Mouse (Mus musculus) heart, postnatal 36 days (tissue): Measurements from ENCODE around the gene Hepacam. TPM values are rescaled to one million over a fixed set of nuclear protein-coding genes. Genes with fewer than 3 reads are reported as not detected.

Source experiments
- DNase-seq, 2 experiments: peaks; one replicate each; pipeline ENCODE4 v3.0.0; 2021 to 2022
- intact Hi-C: fragments of 180-260 bp; cut with DNase I; formaldehyde crosslinking; loops from one replicate; pipeline ENCODE4 v1.15.1; 2025
- total RNA-seq, 2 experiments: library from RNA; stranded (reverse); gene quantifications; 2 replicates each; pipeline ENCODE4 v1.2.3; 2021

The Hepacam gene
- total RNA-seq: not detected

- intact Hi-C loops: loop anchor here (5.0 kb wide), 1 partner anchor 35 kb away; the partner anchor contains the start of gene Robo4
- no peak for DNase-seq
These were observed at the start of gene Hepacam for GRCm38 (mm10) chr9:37367301-37368080. Gene Hepacam (plus strand): TSS chr9:37367351.

DNA sequence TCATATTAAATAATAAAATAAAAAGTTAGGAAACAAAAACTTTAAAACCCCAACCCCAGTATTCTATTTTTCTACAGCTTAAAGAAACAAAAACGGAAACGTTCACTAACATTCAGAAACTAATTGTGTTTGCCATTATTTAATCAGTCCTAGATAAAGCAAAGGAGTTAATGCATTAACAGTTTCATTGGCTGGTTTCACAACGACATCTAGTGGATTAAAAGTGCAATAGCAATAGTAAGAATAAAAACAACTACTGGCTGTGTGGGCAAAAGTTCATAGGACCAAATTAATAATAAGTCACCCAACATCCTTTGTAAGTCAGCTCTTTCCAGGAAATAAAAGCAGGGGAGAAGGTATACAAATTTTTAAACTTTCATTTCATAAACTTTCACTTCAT, 37.7 kb upstream of the Hepacam start:
- DNase-seq: no peak
- intact Hi-C loops: loop anchor here (5.0 to 10.0 kb wide), 4 partner anchors 72 to 435 kb away; partner anchors contain the start of gene Slc37a2

- intact Hi-C loops: no loop called here
- no peak for DNase-seq
These were observed 21.7 kb upstream of the Hepacam start for GRCm38 (mm10) chr9:37345406-37345805.

GRCm38 (mm10) chr9:37347184-37347987, 19.8 kb upstream of the Hepacam start:
- intact Hi-C loops: no loop called here
- peak; percentile 4 to 9 for DNase-seq

- peak; percentile 96 to 97 for DNase-seq
- intact Hi-C loops: no loop called here
These were observed 19.0 kb upstream of the Hepacam start, which contains the start of gene Ccdc15 for GRCm38 (mm10) chr9:37347988-37348642. Gene Ccdc15 (minus strand): TSS chr9:37348432.

DNA sequence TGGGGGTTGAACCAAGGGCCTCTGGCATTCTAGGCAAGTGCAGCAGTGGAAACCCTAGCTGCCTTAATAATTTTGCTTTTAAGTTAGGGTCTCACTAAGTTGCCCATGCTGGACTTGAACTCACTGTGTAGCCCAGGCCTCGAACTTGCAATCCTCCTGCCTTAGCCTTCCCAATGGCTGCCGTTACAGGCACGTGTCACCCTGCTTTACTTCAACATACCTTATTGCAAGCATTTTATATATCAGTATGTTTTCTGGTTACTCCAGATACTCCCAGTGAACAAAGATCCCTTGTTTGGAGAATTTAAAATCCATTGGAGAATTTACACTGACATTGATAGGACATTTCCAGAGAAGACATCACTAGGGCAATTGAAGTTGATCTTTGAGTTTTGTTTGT, 18.1 kb upstream of the Hepacam start:
- intact Hi-C loops: no loop called here
- no peak for DNase-seq

GRCm38 (mm10) chr9:37351266-37351665, 15.9 kb upstream of the Hepacam start:
- intact Hi-C loops: no loop called here
- no peak for DNase-seq

- no peak for DNase-seq
- intact Hi-C loops: no loop called here
These were observed 12.7 kb upstream of the Hepacam start for GRCm38 (mm10) chr9:37354485-37354884.

- intact Hi-C loops: no loop called here
- no peak for DNase-seq
These were observed 8.3 kb upstream of the Hepacam start for GRCm38 (mm10) chr9:37358713-37359330.

DNA sequence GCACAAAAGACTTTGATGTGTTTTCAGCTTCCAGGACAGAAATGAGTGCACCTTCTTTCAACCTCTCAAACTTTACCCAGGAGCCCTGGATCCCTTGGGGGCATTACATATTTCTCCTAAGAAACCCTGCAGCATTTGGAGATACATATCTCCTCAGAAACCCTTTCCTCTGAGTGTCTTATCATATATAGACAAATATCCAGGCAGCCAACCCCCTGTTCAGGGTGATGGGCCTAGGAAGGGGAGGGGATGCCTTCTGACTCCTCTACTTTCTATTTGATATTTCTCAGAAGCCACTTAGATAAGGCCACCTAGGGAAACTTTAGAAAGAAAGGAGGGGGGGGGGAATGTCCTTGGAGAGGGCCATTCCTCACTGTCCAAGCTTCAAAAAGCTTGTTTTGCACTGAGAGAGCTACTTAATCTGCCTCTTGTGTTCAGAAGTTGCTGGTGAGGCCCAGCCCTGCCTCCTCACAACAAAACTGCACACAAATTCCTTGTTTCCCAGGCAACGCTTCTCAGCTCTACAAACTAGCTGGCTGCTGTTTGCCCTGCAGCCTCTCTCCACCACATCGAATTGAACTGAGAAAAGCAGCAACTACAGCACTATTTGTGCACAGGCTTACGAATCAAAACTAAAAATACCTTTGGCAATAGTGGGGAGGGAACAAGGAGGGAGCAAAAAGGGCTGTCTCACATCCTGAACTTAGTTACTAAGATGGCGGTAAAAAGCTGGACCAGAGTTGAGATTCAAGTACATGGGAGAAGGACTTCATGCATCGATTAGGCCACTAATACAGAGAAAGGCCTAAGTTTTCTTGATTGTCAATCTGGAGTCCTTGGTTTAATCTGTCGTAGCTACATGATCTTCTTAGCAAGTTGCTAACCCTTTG, 7.6 kb upstream of the Hepacam start:
- no peak for DNase-seq

DNA sequence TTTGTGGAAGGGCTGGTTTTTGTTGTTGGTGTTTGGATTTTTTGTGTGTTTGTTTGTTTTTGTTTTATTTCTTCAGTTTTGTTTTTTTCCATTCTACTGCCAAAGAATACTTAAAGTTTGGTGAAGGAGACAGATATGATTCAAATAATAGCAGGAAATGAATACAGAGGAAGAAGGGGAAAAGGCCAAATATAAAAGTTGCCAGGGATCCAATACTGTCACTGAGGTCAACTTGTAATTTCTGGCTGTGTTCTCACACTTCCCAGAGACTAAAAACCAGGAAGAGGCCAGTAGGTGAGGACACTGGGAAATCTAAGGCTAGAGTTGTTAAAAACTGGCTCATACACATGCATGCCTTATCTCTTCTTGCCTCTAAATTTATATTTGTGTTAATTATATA, 5.1 kb upstream of the Hepacam start:
- DNase-seq: no peak
- intact Hi-C loops: no loop called here

More for the DNA sequence above, 7.6 kb upstream of the Hepacam start:
- intact Hi-C loops: no loop called here

DNA sequence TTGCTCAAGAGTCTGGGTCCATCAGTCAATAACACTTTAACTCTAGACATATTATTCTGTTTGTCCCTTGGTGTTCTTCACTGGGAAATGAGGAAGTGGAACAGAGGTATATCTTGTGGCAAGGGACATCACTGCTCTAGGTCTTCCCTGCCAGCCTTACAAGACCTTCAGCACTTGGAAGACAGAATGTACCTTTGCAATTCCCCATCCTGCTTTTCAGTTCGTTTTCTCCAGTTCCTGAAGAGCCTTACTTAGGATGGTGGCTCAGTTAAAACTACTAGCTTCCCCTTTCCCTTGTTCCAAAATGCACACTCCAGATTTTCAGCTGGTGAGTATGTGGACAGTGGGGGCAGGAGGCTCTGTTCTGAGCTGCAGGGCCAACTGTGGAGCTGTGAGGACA, 4.3 kb upstream of the Hepacam start:
- no peak for DNase-seq
- intact Hi-C loops: no loop called here

GRCm38 (mm10) chr9:37363551-37363950, 3.6 kb upstream of the Hepacam start:
- intact Hi-C loops: no loop called here
- no peak for DNase-seq

DNA sequence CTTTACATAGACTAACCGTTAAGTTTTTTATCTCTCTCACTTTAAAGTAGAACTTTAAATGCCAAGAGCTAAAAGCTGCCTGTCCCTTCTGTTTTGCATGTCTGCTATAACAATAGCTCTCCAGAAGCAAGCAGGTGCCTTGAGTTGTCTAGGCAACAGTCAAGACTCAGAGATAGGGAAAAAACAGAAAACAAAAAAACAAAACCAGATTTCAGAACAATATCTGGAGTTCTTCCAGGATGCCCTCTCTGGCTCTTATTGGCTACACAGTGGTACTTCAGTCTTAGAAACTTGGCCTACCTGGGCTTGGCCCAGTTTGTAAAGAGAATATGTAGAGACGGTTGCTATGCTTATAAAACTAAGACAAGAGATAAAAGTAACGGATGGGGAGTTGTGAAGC, 2.8 kb upstream of the Hepacam start:
- intact Hi-C loops: no loop called here
- DNase-seq: no peak

GRCm38 (mm10) chr9:37365706-37366105, 1.4 kb upstream of the Hepacam start:
- no peak for DNase-seq
- intact Hi-C loops: loop anchor here (5.0 kb wide), 1 partner anchor 37 kb away; the partner anchor contains the start of gene Robo4

DNA sequence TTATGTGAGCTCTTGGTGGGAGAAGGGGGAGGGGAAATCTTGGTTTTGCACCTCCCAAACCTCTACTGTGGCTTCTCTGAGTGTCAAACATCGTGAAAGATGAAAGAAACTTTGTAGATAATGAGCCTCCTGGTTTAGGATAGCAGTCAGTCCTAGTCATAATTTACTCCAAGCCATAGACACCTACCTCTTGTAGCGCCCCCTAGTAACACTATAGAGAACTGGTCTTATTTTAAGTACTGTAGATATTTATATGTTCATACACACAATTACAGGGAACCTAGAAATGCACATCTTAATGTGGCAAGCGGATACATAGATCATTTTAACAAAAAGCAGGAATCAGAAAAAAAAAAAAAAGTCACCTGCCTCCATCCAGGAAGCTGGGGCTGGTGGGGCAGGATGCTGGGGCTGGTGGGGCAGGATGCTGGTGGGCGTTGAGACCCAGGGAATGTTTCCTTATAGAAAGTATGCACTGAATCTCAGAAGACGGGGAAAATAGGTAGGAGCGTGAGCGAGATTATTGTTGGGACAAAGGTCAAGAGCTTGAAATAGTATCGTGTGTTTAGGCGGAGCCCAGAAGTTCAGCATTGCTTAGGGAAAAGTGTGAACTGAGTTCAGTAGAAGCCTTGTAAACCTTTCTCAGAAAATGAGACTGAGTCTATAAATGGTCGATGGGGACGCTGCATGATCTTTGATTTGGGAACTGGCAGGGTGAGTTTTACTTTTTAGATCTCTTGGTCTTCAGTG, 1.1 kb downstream of the Hepacam start:
- no peak for DNase-seq
- intact Hi-C loops: loop anchor here (5.0 kb wide), 1 partner anchor 34 kb away; the partner anchor contains the start of gene Robo4

GRCm38 (mm10) chr9:37368860-37369259, 1.7 kb downstream of the Hepacam start:
- intact Hi-C loops: loop anchor here (5.0 kb wide), 1 partner anchor 33 kb away; the partner anchor contains the start of gene Robo4
- peak; percentile 37 to 44 for DNase-seq

DNA sequence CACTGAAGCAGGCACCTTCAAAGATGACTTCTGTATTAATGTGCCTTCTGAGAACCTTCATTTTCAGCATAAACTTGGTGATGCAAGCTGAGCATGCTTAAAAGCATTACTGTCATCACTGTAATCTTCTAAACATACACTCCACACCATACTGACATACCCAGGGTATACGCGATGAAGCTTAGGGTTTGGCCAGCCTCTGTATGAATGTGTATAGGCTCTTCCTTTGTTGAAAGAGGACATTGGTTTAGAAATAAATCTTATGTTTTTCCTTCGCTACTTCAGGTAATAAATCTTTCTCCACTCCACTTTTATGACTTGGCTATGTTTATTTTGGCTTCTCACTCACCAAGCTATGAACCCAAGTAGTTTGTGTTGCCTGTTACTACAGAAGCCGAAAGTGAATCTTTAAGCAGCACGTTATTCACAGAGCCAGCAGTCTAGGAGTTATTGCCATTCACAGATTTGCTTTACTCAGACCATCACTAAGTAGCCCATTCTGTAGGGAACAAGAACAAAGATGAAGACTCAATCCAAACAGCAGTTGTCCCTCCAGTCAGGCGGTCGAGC, 4.2 kb downstream of the Hepacam start:
- DNase-seq: no peak
- intact Hi-C loops: no loop called here
